Mouse (Mus musculus) stomach, postnatal 0 days (tissue): Measurements from ENCODE around the gene Bbx.

Experiments
- CTCF ChIP-seq: IDR thresholded peaks from 2 replicates; pipeline ENCODE4 v1.5.1; 2016; ENCODE audit warnings: antibody characterized with exemption, low read depth, mild to moderate bottlenecking, moderate library complexity
- EP300 ChIP-seq: optimal IDR thresholded peaks from 2 replicates; pipeline ENCODE3; 2016; ENCODE audit warnings: antibody characterized with exemption

DNA sequence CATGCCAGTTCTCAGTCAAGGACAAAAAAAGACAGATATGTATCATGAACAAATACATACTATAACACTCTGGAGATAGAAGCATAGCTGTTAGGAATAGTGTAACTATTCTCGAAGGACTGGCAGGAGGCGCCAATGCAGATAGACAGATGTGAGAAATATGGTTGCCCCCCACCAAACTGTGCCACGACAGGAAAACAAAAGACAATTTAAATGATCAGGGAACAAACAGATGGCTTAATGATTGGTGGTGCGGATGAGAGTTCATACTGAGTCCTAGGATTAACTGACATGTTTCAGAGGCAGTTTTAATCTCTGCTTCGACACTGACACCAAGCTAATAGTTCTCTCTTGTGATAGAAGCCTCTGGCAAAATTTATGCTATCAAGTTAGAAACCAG lies 181.7 kb downstream of the Bbx start:
- TF ChIP-seq CTCF (no peak), EP300 (no peak)
